Mouse (Mus musculus) midbrain, embryonic 14.5 days (tissue): ENCODE measurements around the gene Serpinf1. TPM values are rescaled to one million over a fixed set of nuclear protein-coding genes. Genes with fewer than 3 reads are reported as not detected.
A peak's percentile ranks its signal among the peaks of the same experiment; 100 is the strongest.

Source experiments
- ATAC-seq: fragments of 200-750 bp; cut with Nextera tagmentation; 2 replicates; pipeline ENCODE4 v1.8.0; 2017; ENCODE audit warnings: moderate number of reproducible peaks, moderate library complexity; ENCODE audit not compliant: low FRiP score, low TSS enrichment
- DNase-seq: peaks from one replicate; pipeline ENCODE4 v3.0.0-alpha.2; 2015
- H3K27ac ChIP-seq: fragments of 300-500 bp; sonication (generic); replicated peaks from 2 replicates; pipeline ENCODE4 v1.5.1; 2014; ENCODE audit warnings: mild to moderate bottlenecking, low read depth, low read length, moderate library complexity
- H3K27me3 ChIP-seq: fragments of 300-500 bp; sonication (generic); 2 replicates; pipeline ENCODE4 v1.6.1; 2014; ENCODE audit warnings: low read length, control low read depth, mixed read lengths; ENCODE audit not compliant: control insufficient read depth, insufficient read depth
- H3K36me3 ChIP-seq: fragments of 300-500 bp; sonication (generic); 2 replicates; pipeline ENCODE4 v1.6.1; 2014; ENCODE audit warnings: low read length, control low read depth; ENCODE audit not compliant: control insufficient read depth, insufficient read depth
- H3K4me1 ChIP-seq: fragments of 300-500 bp; sonication (generic); 2 replicates; pipeline ENCODE4 v1.6.1; 2014; ENCODE audit warnings: mild to moderate bottlenecking, antibody characterized with exemption, low read length, control low read depth; ENCODE audit not compliant: control insufficient read depth, insufficient read depth
- H3K4me2 ChIP-seq: fragments of 300-500 bp; sonication (generic); 2 replicates; pipeline ENCODE4 v1.6.1; 2014; ENCODE audit warnings: mild to moderate bottlenecking, low read length, moderate library complexity
- H3K4me3 ChIP-seq: fragments of 300-500 bp; sonication (generic); replicated peaks from 2 replicates; pipeline ENCODE4 v1.5.1; 2014; ENCODE audit warnings: low read depth, low read length
- H3K9ac ChIP-seq: fragments of 300-500 bp; sonication (generic); replicated peaks from 2 replicates; pipeline ENCODE4 v1.6.1; 2014; ENCODE audit warnings: mild to moderate bottlenecking, low read length, moderate library complexity
- H3K9me3 ChIP-seq: fragments of 300-500 bp; sonication (generic); 2 replicates; pipeline ENCODE4 v1.6.1; 2016; ENCODE audit warnings: low read length, control low read depth, mixed read lengths; ENCODE audit not compliant: control insufficient read depth
- WGBS: fragments of 180-500 bp; shearing (Covaris S2); extraction: QIAGEN DNeasy Blood & Tissue Kit; methylation state at CpG from one replicate; pipeline ENCODE4 v1.1.7; 2014; 5-methylcytosine and 5-hydroxymethylcytosine counted together
- polyA plus RNA-seq: library from polyadenylated mRNA; unstranded; fragments of >200 nt; fragmentation: Nextera tagmentation; extraction: Ambion mirVana; gene quantifications from 2 replicates; pipeline ENCODE4 v1.2.1, GENCODE M21; 2014

The Serpinf1 gene
- polyA plus RNA-seq, 1 experiment from 2014 or later = 38.5 TPM

DNA sequence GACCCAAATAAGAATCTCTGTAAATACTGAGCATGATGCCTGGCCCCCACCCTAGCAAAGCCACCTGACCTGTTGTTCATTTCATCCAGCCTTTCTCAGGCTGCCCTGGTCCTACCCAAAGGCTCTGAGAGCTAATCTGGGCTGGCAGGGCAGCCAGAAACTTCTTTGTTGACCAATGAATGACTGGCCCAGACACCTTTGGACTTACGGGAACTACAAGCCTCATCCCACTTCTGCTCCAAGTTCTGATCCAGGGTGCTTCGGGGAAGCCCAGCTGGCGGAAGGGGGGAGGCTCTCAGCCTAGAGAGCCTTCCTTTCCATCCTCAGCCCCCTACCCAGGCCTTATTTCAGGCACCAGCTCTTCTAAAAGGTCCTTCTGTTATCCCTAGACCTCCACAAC, 16.3 kb upstream of the Serpinf1 start:
- H3K36me3 ChIP-seq = peaks cover 21% of the 10 kb centered on the region
- ATAC-seq (no peak), DNase-seq (no peak)
- H3K9ac ChIP-seq = no peak overlapping the region
- no peak overlapping the region for H3K27ac ChIP-seq
- H3K4me1 ChIP-seq = no peaks in the 10 kb centered on the region
- no peak overlapping the region for H3K4me2 ChIP-seq
- no peak overlapping the region for H3K4me3 ChIP-seq
- no peaks in the 10 kb centered on the region for H3K9me3 ChIP-seq
- WGBS = 89% methylated on average over 3 of the region's 3 CpGs
- H3K27me3 ChIP-seq = no peaks in the 10 kb centered on the region

DNA sequence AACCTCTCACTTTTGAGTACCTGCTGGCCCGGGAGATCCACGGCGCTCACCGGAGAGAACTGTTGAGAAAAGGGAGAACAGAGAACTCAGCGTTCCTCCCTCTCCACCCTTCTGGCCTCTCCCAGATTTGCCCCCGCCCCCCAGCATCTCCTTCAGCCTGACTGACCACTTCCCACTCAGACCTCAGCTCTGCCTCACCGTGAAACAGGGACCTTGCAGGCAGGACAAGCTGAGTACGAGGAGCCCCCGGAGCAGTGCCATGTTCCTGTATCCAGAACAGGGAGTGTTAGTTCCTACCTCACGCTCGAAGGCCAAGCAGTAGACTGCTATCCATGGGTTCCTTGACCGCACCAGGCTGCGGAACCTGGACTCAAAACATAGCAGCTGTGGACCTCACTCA, 15.7 kb upstream of the Serpinf1 start:
- no peak overlapping the region for H3K27ac ChIP-seq
- no peaks in the 10 kb centered on the region for H3K4me1 ChIP-seq
- H3K4me3 ChIP-seq = no peak overlapping the region
- no peak overlapping the region for H3K4me2 ChIP-seq
- H3K36me3 ChIP-seq = peaks cover 15% of the 10 kb centered on the region
- ATAC-seq = no peak
- 86% methylated on average over 13 of the region's 13 CpGs for WGBS
- no peak for DNase-seq
- no peak overlapping the region for H3K9ac ChIP-seq
- H3K9me3 ChIP-seq = no peaks in the 10 kb centered on the region
- no peaks in the 10 kb centered on the region for H3K27me3 ChIP-seq

DNA sequence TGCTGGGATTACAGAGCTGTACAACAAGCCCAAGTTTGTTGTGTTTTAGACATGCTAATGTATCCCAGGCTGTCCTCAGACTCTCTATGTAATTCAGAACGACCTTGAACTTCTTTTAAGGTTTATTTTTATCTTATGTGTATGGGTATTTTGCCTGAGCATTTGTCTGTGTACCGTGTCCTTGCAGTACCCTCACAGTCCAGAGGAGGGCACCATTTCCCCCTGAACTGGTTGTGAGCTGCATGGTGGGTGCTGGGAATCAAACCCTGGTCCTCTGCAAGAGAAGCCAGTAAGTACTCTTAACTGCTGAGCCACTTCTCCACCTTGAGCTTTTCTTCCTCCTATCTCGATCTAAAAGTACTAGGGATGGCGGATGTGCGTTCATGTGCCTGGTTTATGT, 11.6 kb upstream of the Serpinf1 start:
- no peak overlapping the region for H3K27ac ChIP-seq
- ATAC-seq (no peak), DNase-seq (no peak)
- 86% methylated on average over 5 of the region's 5 CpGs for WGBS
- H3K9me3 ChIP-seq = no peaks in the 10 kb centered on the region
- H3K4me1 ChIP-seq = no peaks in the 10 kb centered on the region
- no peak overlapping the region for H3K4me2 ChIP-seq
- H3K27me3 ChIP-seq = no peaks in the 10 kb centered on the region
- no peaks in the 10 kb centered on the region for H3K36me3 ChIP-seq
- H3K9ac ChIP-seq = no peak overlapping the region
- H3K4me3 ChIP-seq = no peak overlapping the region

DNA sequence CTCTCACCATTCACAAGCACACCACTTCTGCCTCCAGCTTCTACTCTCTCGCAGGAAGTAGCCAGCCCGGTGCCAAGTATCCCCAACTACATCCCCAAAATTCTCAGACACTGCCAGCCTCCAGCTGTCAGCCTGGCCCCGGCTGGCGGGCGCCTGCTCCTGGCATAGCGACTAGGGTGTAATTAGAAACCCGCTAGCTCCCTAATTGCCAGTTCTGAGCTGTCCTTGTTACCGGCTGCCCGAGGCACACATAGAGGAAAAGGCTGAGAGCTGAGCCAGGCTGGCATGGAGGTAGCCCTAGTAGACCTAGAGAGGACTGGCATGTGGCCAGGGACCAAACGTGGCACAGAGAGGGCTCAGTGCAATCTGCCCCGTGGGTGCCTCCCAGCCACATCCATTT, 8.8 kb upstream of the Serpinf1 start:
- WGBS = 82% methylated on average over 11 of the region's 11 CpGs
- Histone ChIP-seq H3K27me3 (no peaks in the 10 kb centered on the region), H3K4me1 (no peaks in the 10 kb centered on the region), H3K4me2 (no peak overlapping the region), H3K4me3 (no peak overlapping the region), H3K27ac (no peak overlapping the region), H3K9me3 (no peaks in the 10 kb centered on the region), H3K36me3 (no peaks in the 10 kb centered on the region), H3K9ac (no peak overlapping the region)
- DNase-seq (peak; percentile 32), ATAC-seq (no peak)

DNA sequence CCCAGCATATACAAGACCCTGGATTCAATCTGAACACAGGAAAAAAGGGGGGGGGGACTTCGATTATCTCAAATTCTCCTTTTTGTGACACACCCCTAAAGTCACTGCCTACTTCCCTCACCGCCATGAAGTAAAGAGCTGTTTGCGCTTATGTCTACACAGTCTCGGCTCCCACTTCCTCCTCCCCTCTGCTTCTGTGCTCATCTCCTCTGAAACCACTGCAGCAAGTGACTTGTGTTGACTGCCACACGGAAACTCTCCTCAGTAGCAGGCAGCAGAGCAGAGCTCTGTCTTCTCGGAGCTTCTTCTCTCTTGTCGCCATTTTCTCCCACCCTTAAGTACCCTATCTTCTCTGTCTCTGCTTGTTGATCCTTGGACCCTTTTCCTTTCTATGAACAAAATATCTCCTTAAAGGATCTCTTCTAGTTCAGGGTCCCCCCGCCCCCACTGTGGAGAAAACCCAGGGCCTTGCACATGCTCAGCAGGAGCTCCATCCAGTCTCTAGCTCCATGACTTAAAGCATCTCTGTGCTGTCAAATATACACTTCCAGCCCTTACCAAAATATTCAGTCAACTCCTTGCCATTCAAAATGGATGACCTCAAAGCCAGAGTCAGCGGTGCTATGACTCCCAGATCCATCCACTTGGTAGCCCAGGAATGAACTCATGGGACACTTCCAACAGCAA, 6.7 kb upstream of the Serpinf1 start:
- no peaks in the 10 kb centered on the region for H3K27me3 ChIP-seq
- H3K4me2 ChIP-seq = no peak overlapping the region
- ATAC-seq = no peak
- H3K36me3 ChIP-seq = no peaks in the 10 kb centered on the region
- DNase-seq = no peak
- H3K9me3 ChIP-seq = no peaks in the 10 kb centered on the region
- H3K4me3 ChIP-seq = no peak overlapping the region
- no peaks in the 10 kb centered on the region for H3K4me1 ChIP-seq
- WGBS = 90% methylated on average over 9 of the region's 9 CpGs
- no peak overlapping the region for H3K9ac ChIP-seq
- no peak overlapping the region for H3K27ac ChIP-seq

DNA sequence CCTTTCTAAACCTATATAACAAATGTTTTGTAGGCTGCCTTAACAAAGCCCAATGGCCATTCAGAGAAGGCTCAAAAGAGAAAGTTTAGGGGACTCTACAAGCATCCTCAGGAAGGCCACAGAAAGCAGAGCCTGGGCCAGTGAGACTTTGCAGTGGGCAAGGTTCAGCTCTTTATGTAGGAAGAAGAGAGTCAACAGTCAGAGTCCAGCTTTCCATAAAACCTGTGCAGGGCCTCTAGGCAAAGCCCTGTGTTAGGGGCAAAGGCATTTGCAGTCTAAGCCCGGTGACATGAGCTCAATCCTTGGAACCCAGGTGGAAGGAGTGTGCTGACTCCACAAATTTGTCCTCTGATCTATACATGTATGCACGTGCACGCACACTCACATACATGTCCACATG, 2.0 kb upstream of the Serpinf1 start:
- Histone ChIP-seq H3K27me3 (no peaks in the 10 kb centered on the region), H3K27ac (no peak overlapping the region), H3K4me1 (no peaks in the 10 kb centered on the region), H3K9ac (no peak overlapping the region), H3K36me3 (no peaks in the 10 kb centered on the region), H3K4me3 (no peak overlapping the region), H3K4me2 (no peak overlapping the region), H3K9me3 (no peaks in the 10 kb centered on the region)
- 93% methylated on average over 3 of the region's 3 CpGs for WGBS
- no peak for ATAC-seq
- DNase-seq = no peak

DNA sequence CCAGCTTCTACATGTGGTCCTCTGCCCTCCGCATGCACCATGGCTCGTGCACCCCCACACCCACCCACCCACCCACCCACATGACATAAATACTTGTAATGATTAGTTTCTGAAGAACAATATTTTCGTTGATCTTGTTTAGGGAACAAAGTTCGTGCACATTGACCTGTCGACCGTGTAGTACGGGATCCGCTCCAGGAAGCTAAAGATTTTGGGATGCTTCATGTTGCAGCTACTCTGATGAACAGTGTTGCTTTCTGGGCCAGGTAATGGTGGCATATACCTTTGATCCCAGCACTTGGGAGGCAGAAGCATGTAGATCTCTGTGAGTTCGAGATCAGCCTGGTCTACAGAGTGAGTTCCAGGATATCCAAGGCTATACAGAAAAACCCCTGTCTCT, 1.5 kb upstream of the Serpinf1 start:
- DNase-seq = no peak
- 94% methylated on average over 9 of the region's 9 CpGs for WGBS
- Histone ChIP-seq H3K4me2 (no peak overlapping the region), H3K27ac (no peak overlapping the region), H3K36me3 (no peaks in the 10 kb centered on the region), H3K4me1 (no peaks in the 10 kb centered on the region), H3K27me3 (no peaks in the 10 kb centered on the region), H3K9ac (no peak overlapping the region), H3K4me3 (no peak overlapping the region), H3K9me3 (no peaks in the 10 kb centered on the region)
- no peak for ATAC-seq

DNA sequence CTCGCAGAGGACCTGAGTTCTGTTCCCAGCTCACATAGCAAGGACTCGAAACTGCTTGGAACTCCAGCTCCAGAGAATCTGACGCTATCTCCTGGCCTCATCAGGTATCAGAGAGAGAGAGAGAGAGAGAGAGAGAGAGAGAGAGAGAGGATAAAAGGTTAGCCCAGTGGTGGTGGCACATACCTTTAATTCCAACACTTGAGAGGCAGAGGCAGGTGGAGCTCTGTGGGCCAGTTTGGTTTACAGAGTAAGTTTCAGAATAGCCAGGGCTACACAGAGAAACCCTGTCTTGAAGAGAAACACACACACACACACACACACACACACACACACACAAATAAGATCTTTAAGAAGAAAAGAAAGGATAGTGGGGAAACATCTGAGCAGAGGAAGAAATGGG, 590 bp upstream of the Serpinf1 start:
- H3K36me3 ChIP-seq = no peaks in the 10 kb centered on the region
- H3K4me2 ChIP-seq = no peak overlapping the region
- no peak overlapping the region for H3K9ac ChIP-seq
- H3K27me3 ChIP-seq = no peaks in the 10 kb centered on the region
- no peaks in the 10 kb centered on the region for H3K9me3 ChIP-seq
- 94% methylated on average over 3 of the region's 3 CpGs for WGBS
- H3K4me3 ChIP-seq = no peak overlapping the region
- H3K27ac ChIP-seq = no peak overlapping the region
- no peaks in the 10 kb centered on the region for H3K4me1 ChIP-seq
- DNase-seq (no peak), ATAC-seq (no peak)

DNA sequence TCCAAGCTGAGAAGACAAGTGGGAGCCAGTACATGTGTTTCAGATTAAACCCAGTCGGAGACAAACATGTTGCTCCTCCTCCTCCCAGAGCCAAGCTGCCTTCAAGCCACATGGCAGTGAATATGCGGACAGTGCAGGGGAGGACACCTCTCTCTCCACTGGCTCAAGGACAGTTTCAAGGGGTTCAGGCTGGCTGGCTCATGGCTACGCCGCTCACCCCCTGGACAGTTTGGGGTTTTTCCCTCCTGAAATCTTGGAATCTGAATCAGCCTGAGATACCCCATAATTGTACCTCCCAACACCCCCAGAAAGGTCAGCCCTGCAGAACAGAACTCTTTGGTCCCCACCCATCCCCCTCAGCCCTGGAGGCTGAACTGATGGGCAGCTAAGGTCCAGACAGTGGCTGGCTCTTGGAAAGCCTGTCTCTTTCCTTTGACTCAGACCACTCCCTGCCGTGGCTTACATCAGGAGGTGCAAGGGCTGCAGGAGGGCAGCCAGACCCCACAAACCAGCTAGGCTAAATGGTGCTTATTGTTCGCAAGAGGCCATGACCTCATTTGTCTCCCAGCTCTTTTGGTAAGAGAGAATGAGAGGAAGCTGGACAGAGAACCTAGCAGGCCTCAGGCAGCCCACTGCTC, 1.0 kb downstream of the Serpinf1 start:
- no peak for DNase-seq
- no peak overlapping the region for H3K9ac ChIP-seq
- H3K36me3 ChIP-seq = no peaks in the 10 kb centered on the region
- no peak for ATAC-seq
- no peaks in the 10 kb centered on the region for H3K27me3 ChIP-seq
- no peaks in the 10 kb centered on the region for H3K4me1 ChIP-seq
- 56% methylated on average over 6 of the region's 6 CpGs for WGBS
- no peak overlapping the region for H3K4me2 ChIP-seq
- no peak overlapping the region for H3K4me3 ChIP-seq
- H3K27ac ChIP-seq = no peak overlapping the region
- no peaks in the 10 kb centered on the region for H3K9me3 ChIP-seq
